Mouse (Mus musculus) liver, adult 2 months (tissue): ENCODE measurements around the gene Nfic.

Experiments used
- CTCF ChIP-seq: fragments of 200-500 bp; IDR thresholded peaks from 2 replicates; pipeline ENCODE4 v1.5.1; 2011; ENCODE audit warnings: low read depth, low read length, control low read depth
- POLR2A ChIP-seq: fragments of 200-500 bp; IDR thresholded peaks from 2 replicates; pipeline ENCODE4 v1.6.1; 2011; ENCODE audit warnings: low read length, control low read depth; ENCODE audit not compliant: insufficient read depth; ENCODE audit errors: extremely low read depth

- no peak for TF ChIP-seq POLR2A
- no peak for TF ChIP-seq CTCF
Observed at GRCm38 (mm10) chr10:81451365-81451745, 4.1 kb downstream of the Nfic start.
